Mouse (Mus musculus) spleen, adult 2 months (tissue): ENCODE results near the gene Scarb2. TPM values are rescaled to one million over a fixed set of nuclear protein-coding genes. Genes with fewer than 3 reads are reported as not detected.

Experiments used
- DNase-seq, 2 experiments: peaks; one replicate each; pipeline versions ENCODE4 v3.0.0 to v3.0.0-alpha.2; 2012 to 2021; ENCODE audit warnings: low spot score in 2 of 2, low read depth in 1 of 2
- H3K27ac ChIP-seq: fragments of 200-500 bp; 2 replicates; pipeline ENCODE4 v1.5.1; 2012; ENCODE audit warnings: low read length, inconsistent platforms; ENCODE audit not compliant: insufficient read depth
- H3K27me3 ChIP-seq: fragments of 200-500 bp; 2 replicates; pipeline ENCODE4 v1.6.1; 2012; ENCODE audit warnings: mild to moderate bottlenecking, moderate library complexity, low read length, inconsistent platforms; ENCODE audit not compliant: control insufficient read depth, insufficient read depth
- H3K36me3 ChIP-seq: fragments of 200-500 bp; 2 replicates; pipeline ENCODE4 v1.6.1; 2012; ENCODE audit warnings: mild to moderate bottlenecking, low read length, inconsistent platforms; ENCODE audit not compliant: control insufficient read depth, insufficient read depth
- H3K4me1 ChIP-seq: fragments of 200-500 bp; 2 replicates; pipeline ENCODE4 v1.6.1; 2011; ENCODE audit warnings: inconsistent platforms; ENCODE audit not compliant: control insufficient read depth, insufficient read depth, insufficient read length
- H3K4me3 ChIP-seq: fragments of 200-500 bp; 2 replicates; pipeline ENCODE4 v1.5.1; 2011; ENCODE audit warnings: mild to moderate bottlenecking, inconsistent platforms; ENCODE audit not compliant: insufficient read depth, insufficient read length; ENCODE audit errors: extremely low read depth
- CTCF ChIP-seq: fragments of 200-500 bp; IDR thresholded peaks from 2 replicates; pipeline ENCODE4 v1.5.1; 2011; ENCODE audit warnings: mild to moderate bottlenecking, inconsistent platforms; ENCODE audit not compliant: insufficient read depth, insufficient read length, insufficient replicate concordance; ENCODE audit errors: extremely low read depth
- POLR2A ChIP-seq: fragments of 200-500 bp; IDR thresholded peaks from 2 replicates; pipeline ENCODE4 v1.6.1; 2011; ENCODE audit warnings: low read depth, low read length, inconsistent platforms
- WGBS: fragments of 180-500 bp; shearing (Covaris S2); methylation state at CpG from one replicate; pipeline ENCODE4 v1.1.7; 2018; 5-methylcytosine and 5-hydroxymethylcytosine counted together
- polyA plus RNA-seq: library from polyadenylated mRNA; depleted of rRNA; stranded (reverse); fragments of >200 nt; gene quantifications from 2 replicates; pipeline ENCODE4 v1.2.3, GENCODE M21; 2012

The Scarb2 gene
- polyA plus RNA-seq, 1 experiment, result 16.0 TPM

- no peaks in the 10 kb centered on the region for H3K27me3 ChIP-seq
- 89% methylated on average over 7 of the region's 7 CpGs for WGBS
- peaks cover 6% of the 10 kb centered on the region; the same call in 1 of the 2 replicates for H3K4me1 ChIP-seq
- no peaks in the 10 kb centered on the region for H3K36me3 ChIP-seq
- no peak for DNase-seq
- no peak overlapping the region for H3K4me3 ChIP-seq
- no peak overlapping the region for H3K27ac ChIP-seq
- no peak for TF ChIP-seq POLR2A
- no peak for TF ChIP-seq CTCF
Measured at GRCm38 (mm10) chr5:92495771-92496409, 10.7 kb downstream of the Scarb2 start.

GRCm38 (mm10) chr5:92495291-92495690 lies 11.3 kb downstream of the Scarb2 start:
- no peak overlapping the region for H3K27ac ChIP-seq
- no peaks in the 10 kb centered on the region for H3K36me3 ChIP-seq
- no peaks in the 10 kb centered on the region for H3K27me3 ChIP-seq
- H3K4me1 ChIP-seq, result peaks cover 9% of the 10 kb centered on the region; the same call in 1 of the 2 replicates
- WGBS, result 51% methylated on average over 4 of the region's 4 CpGs
- no peak for TF ChIP-seq POLR2A
- TF ChIP-seq CTCF, result no peak
- DNase-seq, result no peak
- H3K4me3 ChIP-seq, result no peak overlapping the region

GRCm38 (mm10) chr5:92493423-92493822 lies 13.2 kb downstream of the Scarb2 start:
- Histone ChIP-seq H3K27me3 (no peaks in the 10 kb centered on the region), H3K36me3 (no peaks in the 10 kb centered on the region), H3K27ac (no peak overlapping the region), H3K4me3 (no peak overlapping the region), H3K4me1 (peaks cover 5% of the 10 kb centered on the region; the same call in 1 of the 2 replicates)
- 76% methylated on average over 7 of the region's 7 CpGs for WGBS
- DNase-seq, result no peak
- TF ChIP-seq CTCF, result no peak
- TF ChIP-seq POLR2A, result no peak

- H3K4me1 ChIP-seq, result peaks cover 5% of the 10 kb centered on the region; the same call in 1 of the 2 replicates
- no peaks in the 10 kb centered on the region for H3K27me3 ChIP-seq
- no peak overlapping the region for H3K4me3 ChIP-seq
- peak overlapping the region; percentile 12; the same call in 1 of the 2 replicates for H3K27ac ChIP-seq
- TF ChIP-seq CTCF (no peak), POLR2A (no peak)
- H3K36me3 ChIP-seq, result no peaks in the 10 kb centered on the region
- WGBS, result 18% methylated on average over 4 of the region's 4 CpGs
- peak; percentile 22 to 33 for DNase-seq
Measured at GRCm38 (mm10) chr5:92490779-92491178, 15.9 kb downstream of the Scarb2 start.

GRCm38 (mm10) chr5:92490304-92490703 lies 16.3 kb downstream of the Scarb2 start:
- Histone ChIP-seq H3K4me1 (peaks cover 6% of the 10 kb centered on the region; the same call in 1 of the 2 replicates), H3K36me3 (no peaks in the 10 kb centered on the region), H3K4me3 (no peak overlapping the region), H3K27ac (peak overlapping the region; percentile 12; the same call in 1 of the 2 replicates), H3K27me3 (no peaks in the 10 kb centered on the region)
- no peak for DNase-seq
- TF ChIP-seq CTCF (no peak), POLR2A (no peak)
- 59% methylated on average over 3 of the region's 3 CpGs for WGBS

GRCm38 (mm10) chr5:92489503-92489902 lies 17.1 kb downstream of the Scarb2 start:
- H3K4me3 ChIP-seq, result no peak overlapping the region
- no peaks in the 10 kb centered on the region for H3K27me3 ChIP-seq
- H3K4me1 ChIP-seq, result peaks cover 7% of the 10 kb centered on the region; the same call in 1 of the 2 replicates
- H3K36me3 ChIP-seq, result peaks cover under 1% of the 10 kb centered on the region; the same call in 1 of the 2 replicates
- 20% methylated on average over 4 of the region's 4 CpGs for WGBS
- 0 out of 2 replicates have a peak overlapping the region, but pooled peaks have one; percentile 40 for H3K27ac ChIP-seq
- no peak for DNase-seq
- no peak for TF ChIP-seq CTCF
- TF ChIP-seq POLR2A, result no peak

- Histone ChIP-seq H3K27me3 (no peaks in the 10 kb centered on the region), H3K4me3 (no peak overlapping the region), H3K36me3 (peaks cover 5% of the 10 kb centered on the region), H3K4me1 (peaks cover 7% of the 10 kb centered on the region; the same call in 1 of the 2 replicates), H3K27ac (0 out of 2 replicates have a peak overlapping the region, but pooled peaks have one; percentile 40)
- no peak for TF ChIP-seq POLR2A
- no peak for TF ChIP-seq CTCF
- no peak for DNase-seq
- WGBS, result 59% methylated on average over 7 of the region's 7 CpGs
Measured at GRCm38 (mm10) chr5:92488961-92489360, 17.7 kb downstream of the Scarb2 start.
